Mouse (Mus musculus): ENCODE measurements around the gene Morn5. TPM values are rescaled to one million over a fixed set of nuclear protein-coding genes. Genes with fewer than 3 reads are reported as not detected.

Morn5 gene
- total RNA-seq, 2 experiments from 2014 or later = 1.0 to 1.4 TPM

GRCm38 (mm10) chr2:36033966-36034365 is 15.3 kb upstream of the Morn5 start:
- no peak overlapping the region for H3K4me3 ChIP-seq
- no peak for TF ChIP-seq CTCF (IDR thresholded peaks at IDR 0.05)
- intact Hi-C loops (cut with DNase I) = no loop called here
- no peak for DNase-seq (ENCODE audit: extremely low spot score in 1 of 2, low spot score in 2 of 2)
- H3K27ac ChIP-seq = no peak overlapping the region

GRCm38 (mm10) chr2:36034898-36035297 is 14.4 kb upstream of the Morn5 start:
- no peak for DNase-seq (ENCODE audit: extremely low spot score in 1 of 2, low spot score in 2 of 2)
- intact Hi-C loops (cut with DNase I) = no loop called here
- no peak overlapping the region for H3K27ac ChIP-seq
- no peak overlapping the region for H3K4me3 ChIP-seq
- no peak for TF ChIP-seq CTCF (IDR thresholded peaks at IDR 0.05)

GRCm38 (mm10) chr2:36035413-36036081 is 13.7 kb upstream of the Morn5 start:
- no peak for DNase-seq (ENCODE audit: extremely low spot score in 1 of 2, low spot score in 2 of 2)
- intact Hi-C loops (cut with DNase I) = no loop called here
- TF ChIP-seq CTCF (IDR thresholded peaks at IDR 0.05) = no peak
- no peak overlapping the region for H3K27ac ChIP-seq
- H3K4me3 ChIP-seq = no peak overlapping the region

GRCm38 (mm10) chr2:36039297-36039985 is 9.8 kb upstream of the Morn5 start:
- intact Hi-C loops (cut with DNase I) = no loop called here
- no peak for DNase-seq (ENCODE audit: extremely low spot score in 1 of 2, low spot score in 2 of 2)
- Histone ChIP-seq H3K4me3 (no peak overlapping the region), H3K27ac (no peak overlapping the region)
- no peak for TF ChIP-seq CTCF (IDR thresholded peaks at IDR 0.05)

- Histone ChIP-seq H3K27ac (no peak overlapping the region), H3K4me3 (no peak overlapping the region)
- intact Hi-C loops (cut with DNase I) = no loop called here
- TF ChIP-seq CTCF (IDR thresholded peaks at IDR 0.05) = no peak
- DNase-seq (ENCODE audit: extremely low spot score in 1 of 2, low spot score in 2 of 2) = no peak
These were observed 8.4 kb upstream of the Morn5 start for GRCm38 (mm10) chr2:36040872-36041271.

- DNase-seq (ENCODE audit: extremely low spot score in 1 of 2, low spot score in 2 of 2) = no peak
- H3K4me3 ChIP-seq = peak overlapping the region; percentile 63
- intact Hi-C loops (cut with DNase I) = loop anchor here (1.0 to 2.0 kb wide), 2 partner anchors 38 to 89 kb away; partner anchors contain the start of genes Mrrf and Rbm18
- H3K27ac ChIP-seq = no peak overlapping the region; the same call in 1 of the 2 replicates
- TF ChIP-seq CTCF (IDR thresholded peaks at IDR 0.05) = no peak
These were observed 1.1 kb upstream of the Morn5 start for GRCm38 (mm10) chr2:36048164-36048563.

GRCm38 (mm10) chr2:36049567-36049954 is 303 bp downstream of the Morn5 start:
- intact Hi-C loops (cut with DNase I) = loop anchor here (2.0 kb wide), 1 partner anchor 87 kb away; the partner anchor contains the start of genes Mrrf and Rbm18
- peak overlapping the region; percentile 63 for H3K4me3 ChIP-seq
- TF ChIP-seq CTCF (IDR thresholded peaks at IDR 0.05) = no peak
- no peak for DNase-seq (ENCODE audit: extremely low spot score in 1 of 2, low spot score in 2 of 2)
- no peak overlapping the region for H3K27ac ChIP-seq

- TF ChIP-seq CTCF (IDR thresholded peaks at IDR 0.05) = no peak
- H3K27ac ChIP-seq = no peak overlapping the region
- intact Hi-C loops (cut with DNase I) = no loop called here
- H3K4me3 ChIP-seq = no peak overlapping the region
- peak in 1 of 2 experiments; percentile 17 for DNase-seq (ENCODE audit: extremely low spot score in 1 of 2, low spot score in 2 of 2)
These were observed 4.0 kb downstream of the Morn5 start for GRCm38 (mm10) chr2:36053249-36053648.

GRCm38 (mm10) chr2:36056248-36056647 is 7.0 kb downstream of the Morn5 start:
- Histone ChIP-seq H3K27ac (no peak overlapping the region), H3K4me3 (no peak overlapping the region)
- no peak for TF ChIP-seq CTCF (IDR thresholded peaks at IDR 0.05)
- no peak for DNase-seq (ENCODE audit: extremely low spot score in 1 of 2, low spot score in 2 of 2)
- intact Hi-C loops (cut with DNase I) = no loop called here

- intact Hi-C loops (cut with DNase I) = no loop called here
- no peak for TF ChIP-seq CTCF (IDR thresholded peaks at IDR 0.05)
- DNase-seq (ENCODE audit: extremely low spot score in 1 of 2, low spot score in 2 of 2) = no peak
- Histone ChIP-seq H3K4me3 (no peak overlapping the region), H3K27ac (no peak overlapping the region)
These were observed 12.2 kb downstream of the Morn5 start for GRCm38 (mm10) chr2:36061409-36061808.

GRCm38 (mm10) chr2:36067132-36067531 is 17.9 kb downstream of the Morn5 start:
- no peak overlapping the region for H3K27ac ChIP-seq
- intact Hi-C loops (cut with DNase I) = no loop called here
- no peak for DNase-seq (ENCODE audit: extremely low spot score in 1 of 2, low spot score in 2 of 2)
- no peak for TF ChIP-seq CTCF (IDR thresholded peaks at IDR 0.05)
- H3K4me3 ChIP-seq = no peak overlapping the region

- no peak for TF ChIP-seq CTCF (IDR thresholded peaks at IDR 0.05)
- Histone ChIP-seq H3K27ac (no peak overlapping the region), H3K4me3 (no peak overlapping the region)
- intact Hi-C loops (cut with DNase I) = no loop called here
- no peak for DNase-seq (ENCODE audit: extremely low spot score in 1 of 2, low spot score in 2 of 2)
These were observed 22.5 kb downstream of the Morn5 start for GRCm38 (mm10) chr2:36071660-36072305.
